Mouse (Mus musculus) liver, adult 2 months (tissue): ENCODE measurements around the gene Cpa1.

Experiments
- CTCF ChIP-seq: fragments of 200-500 bp; IDR thresholded peaks from 2 replicates; pipeline ENCODE4 v1.5.1; 2011; ENCODE audit warnings: low read depth, low read length, control low read depth
- POLR2A ChIP-seq: fragments of 200-500 bp; IDR thresholded peaks from 2 replicates; pipeline ENCODE4 v1.6.1; 2011; ENCODE audit warnings: low read length, control low read depth; ENCODE audit not compliant: insufficient read depth; ENCODE audit errors: extremely low read depth

DNA sequence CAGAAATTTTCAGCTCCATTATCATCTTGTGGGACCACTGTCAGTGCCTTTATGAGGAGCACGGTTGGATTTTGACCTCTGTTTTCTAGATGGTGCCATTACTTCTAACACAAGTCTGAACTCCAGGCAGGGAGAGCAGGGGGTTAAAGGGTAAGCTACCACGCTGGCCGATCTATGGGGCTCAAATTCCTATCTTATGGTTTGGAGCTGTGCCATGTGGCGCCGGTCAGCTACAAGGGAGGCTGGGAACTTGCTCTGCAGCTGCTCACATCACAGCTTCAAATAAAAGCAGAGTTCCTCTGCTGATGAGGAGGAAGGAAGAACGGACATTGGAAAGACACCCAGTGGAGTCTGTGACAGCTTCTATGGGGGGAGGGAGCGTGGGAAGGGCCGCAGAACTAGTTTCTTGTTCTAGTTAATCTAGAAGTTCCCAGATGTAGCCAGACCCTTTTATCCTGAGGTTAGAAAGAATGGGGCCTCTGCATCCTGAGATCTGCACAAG lies 3.6 kb upstream of the Cpa1 start:
- TF ChIP-seq POLR2A (no peak), CTCF (no peak)
